Mouse (Mus musculus): ENCODE results near the gene Phf19.

Phf19 gene

DNA sequence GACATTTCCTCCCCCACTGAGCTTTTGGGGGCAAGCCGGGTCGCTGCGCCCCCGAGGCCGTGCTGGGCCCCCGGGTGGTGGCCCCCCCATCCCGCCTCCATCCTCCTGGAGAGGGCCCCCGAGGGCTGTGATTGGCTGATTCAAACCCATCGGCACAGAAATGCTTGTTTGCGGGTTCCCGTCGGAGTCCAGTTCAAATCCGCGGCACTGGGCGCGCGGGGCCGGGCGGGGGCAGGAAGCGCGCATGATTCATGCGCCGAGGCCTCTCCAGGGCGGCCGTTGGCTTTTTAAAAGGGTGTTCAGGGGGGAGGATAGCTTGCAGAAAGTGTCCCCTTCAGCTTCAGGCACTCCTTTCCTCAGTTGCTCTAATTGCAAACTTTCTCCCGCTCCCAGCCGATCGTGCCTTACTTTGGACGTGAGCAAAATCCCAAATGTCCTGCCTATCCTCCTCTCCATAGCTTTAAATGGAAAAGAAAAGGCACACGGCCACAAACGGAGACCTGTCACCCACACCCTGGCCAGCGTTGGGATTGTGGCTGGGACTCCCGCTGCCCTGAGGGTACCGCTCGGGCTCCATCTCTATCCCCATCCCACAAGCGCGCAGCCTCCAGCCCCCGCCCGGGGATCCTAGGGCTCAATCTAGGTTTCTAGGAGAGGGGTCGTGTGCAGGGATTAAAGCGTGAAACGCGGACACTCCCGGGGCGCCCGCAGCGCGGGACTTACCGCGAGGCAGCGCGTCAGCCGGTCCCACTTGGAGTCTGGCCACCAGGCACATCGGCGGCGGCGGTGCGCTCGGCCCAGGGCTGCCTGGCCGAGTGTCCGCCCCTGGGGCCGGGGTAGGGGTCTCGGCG is at the start of gene Phf19:
Gene Phf19, minus strand, starts transcription at position 809 of the 851 bp plus-strand sequence.
- no peak for DNase-seq (ENCODE audit: low spot score in 2 of 2)

DNA sequence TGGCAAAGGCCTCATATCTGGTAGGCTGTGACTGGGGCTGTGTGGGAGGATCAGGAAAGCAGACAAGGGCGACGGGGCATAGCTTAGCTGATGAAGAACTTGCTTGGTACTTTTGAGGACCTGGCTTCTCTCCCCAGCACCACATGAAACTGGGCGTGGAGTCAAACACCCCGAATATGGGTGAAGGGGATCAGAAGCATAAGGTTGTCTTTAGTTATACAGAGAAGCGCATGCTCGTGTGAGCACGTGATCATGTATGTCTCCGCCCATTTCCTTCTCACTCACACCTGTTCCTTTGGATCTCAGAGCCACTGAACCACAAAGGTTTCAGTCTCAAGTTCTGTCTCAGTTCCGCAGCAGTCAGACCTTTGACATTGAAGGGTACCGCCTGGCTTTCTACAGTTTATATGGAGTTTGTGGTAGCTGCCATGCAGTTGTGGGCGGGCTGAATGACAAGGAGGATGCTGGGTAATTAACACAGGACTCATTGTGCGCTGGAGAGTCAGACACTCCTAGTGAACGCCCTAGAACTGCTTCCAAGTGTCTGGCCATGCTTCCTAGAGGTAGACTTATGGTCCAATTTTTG is 49.6 kb upstream of the Phf19 start:
- DNase-seq (ENCODE audit: low spot score in 2 of 2): no peak

DNA sequence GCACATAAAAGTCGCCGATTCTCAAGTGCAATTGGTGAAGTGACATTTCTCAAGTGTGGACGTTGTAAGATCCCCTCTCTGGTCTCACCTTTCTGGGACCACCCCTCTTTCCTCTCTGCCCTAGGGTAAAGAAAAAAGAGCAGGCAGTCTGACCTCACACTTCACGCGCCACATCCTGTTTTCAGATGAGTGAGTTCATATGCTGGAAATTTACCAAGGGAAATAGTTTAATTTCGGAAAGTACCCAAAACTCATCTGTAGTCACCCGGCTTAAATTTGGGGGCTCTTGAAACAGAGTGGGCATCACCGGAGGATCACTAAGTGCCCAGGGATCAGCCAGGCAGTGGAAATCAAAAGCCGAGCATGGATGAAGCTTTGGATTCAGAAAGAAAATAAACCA is 49.1 kb upstream of the Phf19 start:
- DNase-seq (ENCODE audit: low spot score in 2 of 2): no peak

DNA sequence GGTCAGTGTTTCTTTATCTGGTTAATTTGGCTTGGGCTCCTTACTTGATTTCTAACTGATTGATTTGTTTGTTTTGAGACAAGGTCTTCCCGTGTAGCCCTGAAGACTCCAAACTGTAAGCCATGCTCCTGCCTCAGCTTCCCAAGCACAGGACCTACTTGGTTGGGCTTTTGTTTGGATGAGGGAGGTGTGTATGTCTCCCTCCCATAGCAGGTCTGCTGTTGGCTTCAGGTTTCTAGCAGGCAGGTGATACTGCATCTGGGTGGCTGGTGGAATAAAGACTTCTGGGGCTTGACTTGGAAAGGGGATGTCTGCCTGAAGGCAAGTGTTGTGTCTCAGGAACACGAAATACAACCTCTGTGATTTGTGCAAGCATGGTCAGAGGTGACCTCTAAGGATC is 48.4 kb upstream of the Phf19 start:
- DNase-seq (ENCODE audit: low spot score in 2 of 2): no peak

DNA sequence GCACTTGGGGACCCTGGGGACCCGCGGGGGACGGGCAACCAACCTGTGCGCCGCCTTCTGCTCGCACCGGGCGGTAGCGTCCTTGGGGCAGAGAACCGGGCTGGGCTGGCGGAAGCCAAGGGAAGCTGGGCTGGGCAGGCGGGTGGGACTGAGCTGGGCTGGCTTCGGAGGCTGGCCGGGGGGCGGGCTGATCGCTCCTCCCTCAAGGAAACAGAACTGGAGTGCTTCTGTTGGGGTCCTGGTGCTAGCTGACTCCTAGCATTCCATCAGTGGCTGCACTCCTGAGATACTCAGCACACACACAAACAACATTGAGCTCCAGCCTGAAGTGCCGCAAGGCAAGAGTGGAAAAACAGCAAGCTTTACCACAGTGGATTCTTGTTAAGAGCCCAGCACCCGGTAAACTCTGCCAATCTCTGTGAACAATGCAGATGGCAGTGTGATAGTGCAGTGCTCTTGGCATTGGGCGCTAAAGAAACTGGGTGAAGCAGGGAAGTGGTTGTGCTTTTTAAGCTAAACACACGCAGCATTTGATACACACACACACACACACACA is 47.7 kb upstream of the Phf19 start, which contains the start of gene Traf1:
Gene Traf1, minus strand, starts transcription at position 292 of the 556 bp plus-strand sequence.
- peak in 1 of 2 experiments; percentile 40 for DNase-seq (ENCODE audit: low spot score in 2 of 2)

DNA sequence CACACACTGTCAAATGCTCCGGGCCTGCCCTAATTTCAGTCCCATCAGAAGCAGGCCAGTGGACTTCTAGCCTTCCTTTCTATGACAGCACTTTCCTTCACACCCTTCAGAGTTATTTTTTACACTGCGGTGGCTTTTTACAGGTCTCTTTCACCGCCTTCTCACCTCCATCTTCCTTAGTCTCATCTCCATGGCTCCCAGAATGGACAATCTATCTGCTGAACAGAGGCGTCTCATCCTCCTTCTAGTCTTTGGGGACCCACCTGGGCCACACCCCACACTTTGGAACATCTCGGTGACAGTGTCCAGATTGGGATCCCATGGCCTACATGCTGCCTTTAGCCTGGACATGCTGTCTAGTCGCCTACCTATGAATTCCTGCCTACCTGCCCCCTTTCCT is 47.1 kb upstream of the Phf19 start:
- DNase-seq (ENCODE audit: low spot score in 2 of 2): no peak

DNA sequence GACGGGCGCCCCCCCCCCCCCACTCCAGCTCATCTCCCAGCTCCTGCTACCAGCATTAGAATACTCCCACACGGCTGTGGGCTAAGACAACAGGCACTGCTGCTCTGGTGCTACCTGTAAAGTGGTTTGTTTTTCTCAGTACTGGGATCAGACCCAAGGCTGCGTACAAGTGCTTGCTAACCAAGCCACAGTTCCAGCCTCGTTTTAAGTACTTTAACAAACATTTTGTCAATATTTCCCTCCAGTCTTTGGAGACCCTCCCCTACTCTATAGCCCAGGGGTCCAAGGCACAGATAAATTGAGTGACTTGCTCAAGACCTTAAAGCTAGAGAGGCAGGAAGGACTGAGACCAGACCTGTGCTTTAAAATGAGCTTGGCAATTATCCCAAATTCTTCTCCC is 46.6 kb upstream of the Phf19 start:
- DNase-seq (ENCODE audit: low spot score in 2 of 2): no peak

DNA sequence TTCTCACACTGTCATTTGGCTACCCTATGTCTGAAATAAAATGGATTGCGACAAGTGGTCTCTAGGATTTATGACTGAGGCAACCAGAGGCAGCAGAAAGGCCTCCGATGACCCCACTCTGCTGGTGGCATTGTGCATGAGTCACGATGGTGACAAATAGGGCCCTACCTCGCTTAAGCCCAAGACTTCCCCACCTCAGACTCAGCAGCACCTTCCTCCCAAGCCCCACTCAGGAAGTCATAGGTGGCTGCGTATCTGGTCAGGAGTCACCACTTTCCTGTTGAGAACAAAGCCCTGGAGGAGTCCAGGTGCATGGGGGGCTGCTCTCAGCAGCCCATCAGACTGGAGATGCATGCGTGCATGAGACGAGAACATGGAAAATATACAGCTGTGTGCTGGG is 44.8 kb upstream of the Phf19 start:
- no peak for DNase-seq (ENCODE audit: low spot score in 2 of 2)

DNA sequence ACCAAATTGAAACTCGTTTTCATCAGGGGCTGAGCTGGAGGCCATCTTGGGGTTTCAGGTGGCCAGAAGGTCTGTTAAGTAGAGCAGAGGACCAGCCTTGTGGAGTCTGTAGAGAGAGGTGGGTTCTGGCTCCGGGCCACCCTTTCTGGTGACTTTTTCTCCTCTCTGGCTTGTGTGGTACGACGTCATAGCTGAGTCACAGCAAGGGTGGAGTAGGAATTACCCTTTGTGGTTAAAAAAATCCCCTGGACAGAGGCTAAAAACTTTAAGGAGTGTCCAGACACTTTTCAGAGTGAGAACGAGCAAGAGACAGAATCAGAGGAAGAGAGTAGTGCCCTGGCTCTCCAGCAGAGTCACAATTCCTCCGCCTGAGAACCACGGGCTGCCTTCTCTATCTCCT is 44.2 kb upstream of the Phf19 start:
- DNase-seq (ENCODE audit: low spot score in 2 of 2): no peak

DNA sequence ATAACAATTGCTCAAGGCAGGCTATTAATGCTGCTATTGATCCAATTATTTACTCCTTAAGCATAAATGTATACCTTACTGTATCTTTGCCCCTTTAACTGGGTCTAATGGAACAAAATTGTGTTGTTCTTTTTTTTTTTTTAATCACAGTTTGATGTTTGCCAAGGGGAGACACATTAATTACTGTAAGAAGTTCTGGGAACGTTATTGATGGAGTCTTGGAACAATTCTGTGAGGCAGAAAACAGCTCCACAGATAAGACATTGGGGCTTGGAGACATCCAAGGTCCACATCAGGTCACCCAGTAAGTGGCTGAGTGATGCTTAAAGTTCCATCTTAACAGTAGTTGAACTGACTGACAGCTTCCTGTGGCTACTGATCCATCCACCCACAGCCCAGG is 43.6 kb upstream of the Phf19 start:
- no peak for DNase-seq (ENCODE audit: low spot score in 2 of 2)

DNA sequence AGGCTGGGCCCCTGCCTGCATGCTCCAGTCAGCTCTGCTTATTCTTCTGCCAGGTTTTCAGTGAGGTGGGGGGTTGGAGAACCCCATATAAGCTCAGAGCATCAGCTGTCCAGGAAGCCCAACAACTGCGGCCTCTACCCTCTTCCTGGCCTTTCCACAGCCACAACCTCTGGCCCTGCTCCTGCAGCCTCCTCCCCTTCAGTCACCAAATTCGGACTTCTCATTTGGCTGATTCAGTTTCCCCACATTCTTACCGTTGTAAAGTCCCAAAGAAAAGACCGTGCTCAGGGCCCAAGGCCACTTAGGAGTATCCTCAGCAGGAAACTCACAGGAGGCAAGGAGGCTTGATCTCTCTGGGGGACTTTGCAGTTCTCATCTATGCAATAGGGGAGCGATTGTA is 43.1 kb upstream of the Phf19 start:
- DNase-seq (ENCODE audit: low spot score in 2 of 2): no peak

DNA sequence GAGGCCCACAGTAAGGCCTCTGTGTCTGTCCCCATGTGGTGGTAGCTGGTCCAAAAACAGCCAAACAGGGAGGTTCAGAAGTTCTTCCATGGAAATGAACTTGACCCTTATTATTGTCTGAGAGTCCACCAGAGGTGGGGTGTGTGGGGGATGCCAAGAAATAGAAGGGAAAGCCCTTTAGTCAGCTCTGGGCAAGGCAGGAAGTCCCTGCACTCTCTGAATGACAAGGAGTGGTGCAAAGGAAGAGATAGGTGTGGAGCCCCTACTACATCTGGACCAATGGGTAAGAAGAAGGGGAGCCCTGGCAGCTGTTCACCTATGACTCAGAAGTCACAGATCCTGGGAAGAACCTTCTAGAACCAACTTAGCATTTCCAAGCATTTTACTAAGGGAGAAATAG is 40.5 kb upstream of the Phf19 start:
- DNase-seq (ENCODE audit: low spot score in 2 of 2): no peak

DNA sequence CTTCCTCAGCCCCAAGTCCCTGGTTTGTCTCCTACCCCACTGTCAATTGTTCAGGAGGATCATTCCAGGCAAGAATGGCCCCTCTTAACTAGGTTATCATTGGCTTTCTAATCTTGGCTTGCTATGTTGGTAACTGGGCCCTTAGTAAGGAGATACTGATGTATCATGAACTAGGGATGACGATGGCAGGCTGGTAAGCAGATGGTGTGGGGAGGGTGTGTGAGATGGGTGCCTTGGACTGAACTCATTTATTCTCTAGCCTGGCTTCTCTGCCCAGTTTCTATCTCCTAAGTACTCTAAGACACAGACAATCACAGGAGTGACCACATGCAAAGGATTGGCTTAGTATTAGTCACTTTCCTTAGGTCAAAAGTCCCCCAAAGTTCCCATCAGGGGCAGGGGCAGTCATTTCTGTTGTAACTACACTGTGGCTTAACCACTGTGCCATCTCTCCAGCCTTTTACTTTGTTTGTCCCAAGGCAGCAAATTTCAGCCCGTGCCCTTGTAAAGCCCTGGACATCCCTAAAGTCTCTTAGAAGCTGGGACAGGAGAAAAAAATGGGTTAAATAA is 39.8 kb upstream of the Phf19 start:
- DNase-seq (ENCODE audit: low spot score in 2 of 2): no peak

DNA sequence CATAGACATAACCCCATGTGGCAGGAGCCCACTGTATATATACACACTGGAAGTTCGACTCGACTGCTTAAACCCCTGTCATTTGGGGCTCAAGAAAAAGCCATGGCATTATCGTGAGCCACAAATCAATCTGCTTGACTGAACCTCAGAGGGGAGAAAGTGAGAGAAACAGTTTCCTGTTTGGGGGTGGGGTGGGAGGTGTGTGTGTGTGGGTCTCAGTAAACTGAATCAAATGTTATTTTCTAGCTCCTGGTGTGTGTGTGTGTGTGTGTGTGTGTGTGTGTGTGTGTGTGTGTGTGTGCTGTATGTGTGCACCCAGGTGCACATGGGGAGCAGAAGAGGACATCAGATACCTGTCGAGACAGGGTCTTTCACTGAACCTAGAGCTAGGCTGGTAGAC is 39.2 kb upstream of the Phf19 start:
- DNase-seq (ENCODE audit: low spot score in 2 of 2): no peak

DNA sequence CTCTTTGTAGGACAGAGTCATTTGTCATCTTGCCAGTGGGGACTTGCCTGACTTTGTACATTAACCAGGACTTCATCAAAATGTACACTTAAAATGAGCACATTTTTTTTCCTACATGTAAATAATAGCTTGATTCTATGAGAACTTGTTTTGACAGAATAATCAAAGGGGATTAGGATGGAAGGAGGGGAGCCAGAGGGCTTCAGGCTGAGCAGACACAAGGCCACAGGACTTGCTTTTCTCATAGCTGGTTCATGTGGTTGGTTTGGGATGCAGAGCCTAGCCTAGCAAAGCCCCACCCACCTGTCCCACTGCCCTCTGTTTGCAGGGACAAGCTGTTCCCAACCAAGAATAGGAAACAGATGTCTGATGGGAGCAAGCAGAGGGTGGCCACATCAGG is 37.6 kb upstream of the Phf19 start:
- DNase-seq (ENCODE audit: low spot score in 2 of 2): no peak

DNA sequence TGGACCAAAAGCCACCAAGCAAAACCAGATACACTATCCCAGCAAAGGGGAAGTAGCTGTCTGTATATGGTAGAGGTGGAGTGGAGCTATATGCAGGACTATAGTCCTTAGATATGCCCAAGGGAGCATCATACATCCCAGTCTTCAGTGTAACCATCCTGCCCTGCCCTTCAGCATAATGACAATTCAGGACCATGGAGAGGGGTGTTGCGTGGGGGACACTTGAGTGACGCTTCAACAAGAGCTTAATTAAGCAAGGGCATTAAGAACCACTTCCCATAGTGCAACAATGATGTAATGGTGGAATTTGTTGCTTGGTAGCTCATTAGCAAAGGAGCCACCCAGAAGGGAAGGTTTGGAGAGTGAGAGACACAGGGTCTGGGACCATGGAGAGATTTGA is 34.8 kb upstream of the Phf19 start:
- DNase-seq (ENCODE audit: low spot score in 2 of 2): no peak

DNA sequence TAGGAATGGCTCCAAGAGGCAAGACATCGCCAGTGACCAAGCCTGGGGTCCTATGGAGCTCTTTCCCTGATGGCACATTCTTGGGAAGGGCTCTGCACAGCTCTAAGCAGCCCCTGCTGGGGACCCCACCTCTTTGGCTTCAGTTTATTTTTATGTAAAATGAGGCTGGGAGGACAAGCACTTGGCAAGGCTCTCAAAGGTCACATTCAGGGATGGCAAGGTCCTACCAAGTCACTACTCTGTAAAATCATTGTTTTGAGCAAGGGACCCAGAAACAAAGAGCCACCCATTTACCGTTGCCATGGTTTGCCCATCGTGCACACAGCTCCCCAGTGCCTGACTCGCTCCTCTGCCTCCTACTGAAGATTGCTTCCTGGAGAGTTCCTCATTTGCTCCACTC is 32.2 kb upstream of the Phf19 start:
- no peak for DNase-seq (ENCODE audit: low spot score in 2 of 2)

DNA sequence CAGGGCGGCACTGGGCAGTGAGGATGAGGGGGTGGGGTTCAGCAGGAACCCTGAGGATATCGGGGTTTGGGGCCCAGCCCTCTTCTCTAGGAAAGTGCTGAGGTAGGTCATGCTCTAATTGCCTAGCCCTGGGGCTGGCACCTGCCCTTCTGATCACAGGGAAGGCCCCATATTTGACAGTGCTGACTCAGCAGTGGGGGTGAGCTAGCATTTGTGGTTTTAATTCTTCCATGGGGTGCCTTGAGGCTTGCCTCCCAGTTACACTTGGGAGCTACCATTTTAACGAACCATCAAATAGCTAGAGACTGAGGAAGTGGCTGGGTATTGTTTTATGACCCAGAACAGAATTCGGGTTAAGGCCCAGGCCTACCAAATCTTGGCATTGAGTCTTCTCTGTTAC is 31.8 kb upstream of the Phf19 start:
- DNase-seq (ENCODE audit: low spot score in 2 of 2): no peak

DNA sequence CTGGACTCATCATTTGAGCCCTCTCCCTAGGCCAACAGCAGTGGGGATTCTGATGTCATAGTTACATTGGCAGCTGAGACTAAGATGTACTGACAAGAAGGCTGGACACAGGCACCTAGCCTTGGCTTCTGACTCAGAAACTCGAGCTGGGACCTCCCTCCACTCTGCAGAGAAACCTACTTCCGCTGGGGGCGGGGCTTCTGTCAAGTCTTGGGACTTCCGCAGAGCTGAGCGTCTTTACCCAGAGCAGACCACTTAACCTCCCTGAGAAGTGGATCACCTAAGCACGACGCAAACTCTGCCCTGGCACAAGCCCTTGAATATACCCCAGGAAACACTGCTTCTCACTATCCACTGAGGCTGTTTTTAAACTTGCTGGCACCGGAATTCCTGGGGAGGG is 30.9 kb upstream of the Phf19 start:
- DNase-seq (ENCODE audit: low spot score in 2 of 2): peak in 1 of 2 experiments; percentile 40

DNA sequence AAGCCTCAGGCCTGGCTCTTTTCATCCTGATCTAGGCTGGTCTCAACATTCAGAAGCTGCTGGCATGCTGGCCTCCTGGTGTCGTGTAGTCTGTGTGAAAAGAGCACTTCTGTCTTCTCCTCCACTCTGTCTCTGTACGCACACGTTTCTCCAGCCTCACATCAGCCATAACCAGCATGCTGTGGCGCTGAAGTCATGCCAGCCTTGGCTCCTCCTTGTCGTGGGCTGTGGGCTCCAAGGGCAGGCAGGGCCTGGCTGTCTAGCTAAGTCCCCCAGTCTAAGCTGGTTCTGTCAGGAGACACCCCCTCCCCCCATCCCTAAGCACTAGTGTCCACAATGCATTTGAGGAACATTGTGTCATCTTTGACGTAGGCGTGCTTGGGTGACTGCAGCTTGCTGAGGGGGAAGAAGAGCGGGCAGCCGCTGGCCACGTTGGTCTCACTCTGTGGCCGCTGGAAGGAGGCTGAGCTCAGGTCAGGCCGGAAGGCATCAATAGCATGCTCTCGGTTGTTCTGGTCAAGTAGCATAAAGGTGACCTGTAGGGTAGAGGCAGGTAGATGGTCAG is 29.8 kb upstream of the Phf19 start:
- peak in 1 of 2 experiments; percentile 26 for DNase-seq (ENCODE audit: low spot score in 2 of 2)

DNA sequence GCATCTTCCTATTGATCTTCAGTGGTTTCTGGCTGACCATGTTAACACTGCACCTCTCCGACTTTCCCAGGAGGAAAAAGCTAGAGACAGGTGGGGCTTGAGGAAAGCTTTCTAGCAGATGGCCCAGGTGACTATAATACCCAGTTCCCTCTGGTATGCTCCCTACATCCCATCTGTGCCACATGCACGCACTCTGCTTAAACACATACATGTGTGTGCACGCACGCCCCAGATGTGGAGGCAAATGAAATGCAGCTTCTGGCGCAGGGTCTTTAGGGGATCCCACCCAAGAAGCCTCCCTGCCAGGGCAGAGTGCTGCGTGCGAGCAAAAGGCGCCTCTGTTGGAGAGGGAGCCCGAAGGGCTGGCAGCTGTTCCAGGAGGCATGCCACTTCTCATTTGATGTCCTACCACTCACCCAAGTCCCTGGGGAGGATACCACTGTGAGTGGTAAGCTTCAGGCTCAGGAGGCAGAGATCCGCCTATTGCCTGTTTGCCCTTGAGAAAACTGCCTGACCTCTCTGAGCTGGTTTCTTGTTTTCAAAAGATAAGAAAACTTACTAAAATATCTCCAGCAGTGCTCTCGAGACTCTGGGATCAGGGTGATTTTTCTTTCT is 27.3 kb upstream of the Phf19 start:
- DNase-seq (ENCODE audit: low spot score in 2 of 2): no peak

DNA sequence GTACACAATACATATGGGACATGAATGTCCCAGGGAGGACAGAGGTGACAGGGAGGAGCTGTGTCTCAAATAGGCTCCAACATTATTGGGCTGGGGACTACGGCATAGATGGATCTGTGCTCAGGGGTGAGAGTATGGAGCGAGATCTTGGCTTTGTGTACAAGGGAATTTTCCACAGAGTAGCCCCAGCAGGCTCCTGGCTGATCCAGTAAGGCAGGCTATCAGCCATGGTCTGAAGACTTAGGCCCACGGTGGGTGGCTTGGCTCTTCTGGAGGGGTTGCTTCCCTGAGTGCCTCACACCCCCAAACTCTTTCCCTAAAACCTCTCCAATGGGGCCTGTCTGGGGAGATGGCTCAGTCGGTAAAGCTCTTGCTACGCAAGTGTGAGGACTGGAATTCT is 26.4 kb upstream of the Phf19 start:
- DNase-seq (ENCODE audit: low spot score in 2 of 2): no peak

Measured in right cerebral cortex, postnatal 10 days (tissue).